Mouse (Mus musculus): Measurements from ENCODE around the gene Spag5.

The Spag5 gene

DNA sequence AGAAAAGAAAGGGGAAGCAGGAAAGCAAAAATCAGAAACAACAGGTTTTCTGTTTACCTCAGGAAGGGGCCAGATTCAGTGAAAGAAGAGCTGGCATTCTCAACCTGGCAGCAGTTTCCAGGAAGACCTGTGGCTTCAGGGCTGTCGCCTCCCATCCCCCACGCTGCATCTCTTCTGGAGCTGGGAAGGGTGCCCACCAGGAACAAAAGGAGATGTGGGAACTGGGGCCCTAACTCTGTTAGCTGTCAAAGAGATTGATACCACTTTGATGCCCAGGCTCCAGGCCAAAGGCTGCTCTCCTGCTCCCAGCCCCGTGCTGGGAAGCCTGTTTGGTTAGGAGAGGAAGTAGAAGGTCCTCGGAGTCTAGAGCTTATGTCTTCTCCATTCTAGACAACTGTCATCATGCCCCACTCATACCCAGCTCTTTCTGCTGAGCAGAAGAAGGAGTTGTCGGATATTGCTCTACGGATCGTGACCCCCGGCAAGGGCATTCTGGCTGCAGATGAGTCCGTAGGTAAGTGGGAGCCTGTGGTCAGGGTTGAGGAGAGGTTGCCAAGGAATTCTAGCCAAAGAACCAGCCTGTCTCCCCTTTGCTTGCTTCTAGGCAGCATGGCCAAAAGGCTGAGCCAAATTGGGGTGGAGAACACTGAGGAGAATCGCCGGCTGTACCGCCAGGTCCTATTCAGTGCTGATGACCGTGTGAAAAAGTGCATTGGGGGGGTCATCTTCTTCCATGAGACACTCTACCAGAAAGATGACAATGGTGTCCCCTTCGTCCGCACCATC is 22.9 kb downstream of the Spag5 start:
- peak; percentile 43 for DNase-seq

GRCm38 (mm10) chr11:78324965-78325364 is 23.6 kb downstream of the Spag5 start:
- DNase-seq, result no peak

DNA sequence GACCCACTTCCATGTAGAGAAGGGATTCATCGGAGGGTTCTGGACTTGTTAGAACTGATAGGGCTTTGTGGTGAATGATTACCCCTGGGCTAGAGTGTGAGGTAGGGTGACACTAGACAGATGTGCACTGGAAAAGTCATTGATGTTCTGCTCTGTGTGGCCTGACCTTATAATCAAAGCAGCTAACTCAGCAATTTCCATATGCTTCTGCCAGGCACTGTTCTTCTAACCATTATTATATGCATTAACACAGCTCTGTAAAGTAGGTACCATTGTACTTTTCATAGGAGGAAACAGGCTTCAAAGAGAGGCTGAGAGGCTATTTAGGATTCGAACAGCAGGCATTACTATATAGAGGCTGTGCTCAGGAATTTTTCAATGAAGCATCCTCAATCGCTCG is 25.9 kb downstream of the Spag5 start:
- no peak for DNase-seq

DNA sequence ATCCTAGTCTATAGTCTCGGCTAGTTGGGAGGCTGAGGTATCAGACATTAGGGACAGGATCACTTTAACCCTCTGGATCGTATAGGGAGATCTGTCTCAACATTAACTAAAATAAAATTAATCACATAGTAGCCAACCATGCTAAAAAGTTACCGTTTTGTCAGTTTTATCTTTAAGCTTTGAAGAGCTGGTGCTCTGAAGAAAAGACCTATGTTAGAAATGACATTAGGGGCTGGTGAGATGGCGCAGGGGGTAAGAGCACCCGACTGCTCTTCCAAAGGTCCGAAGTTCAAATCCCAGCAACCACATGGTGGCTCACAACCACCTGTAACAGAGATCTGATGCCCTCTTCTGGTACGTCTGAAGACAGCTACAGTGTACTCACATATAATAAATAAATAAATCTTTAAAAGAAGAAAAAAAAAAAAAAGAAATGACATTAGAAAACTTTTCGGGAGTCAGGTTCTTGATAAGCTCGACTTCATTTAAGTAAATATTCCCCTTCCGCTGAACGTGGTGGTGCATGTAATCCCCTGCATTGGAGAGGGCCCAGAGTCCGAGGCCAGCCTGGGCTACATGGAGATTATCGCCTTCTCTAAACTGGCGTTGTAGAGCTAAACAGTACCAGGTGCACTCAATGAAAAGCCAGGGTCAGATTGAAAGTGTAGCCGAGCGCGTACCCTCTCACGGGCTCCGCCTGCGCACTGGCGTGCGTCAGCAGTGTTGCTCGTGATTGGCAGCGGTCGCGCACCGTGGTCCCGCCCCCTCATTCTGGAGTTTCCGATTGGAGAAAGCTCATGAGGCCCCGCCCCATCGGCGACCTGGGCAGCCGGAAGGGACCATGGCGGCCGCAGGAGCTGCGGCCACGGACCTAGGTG is 26.5 kb downstream of the Spag5 start, which contains the start of gene Pigs:
Pigs (plus strand) TSS at position 782 of the 878 bp plus-strand sequence.
- DNase-seq, result peak; percentile 96

- DNase-seq, result no peak
Observed at GRCm38 (mm10) chr11:78328512-78329056, 27.3 kb downstream of the Spag5 start.

DNA sequence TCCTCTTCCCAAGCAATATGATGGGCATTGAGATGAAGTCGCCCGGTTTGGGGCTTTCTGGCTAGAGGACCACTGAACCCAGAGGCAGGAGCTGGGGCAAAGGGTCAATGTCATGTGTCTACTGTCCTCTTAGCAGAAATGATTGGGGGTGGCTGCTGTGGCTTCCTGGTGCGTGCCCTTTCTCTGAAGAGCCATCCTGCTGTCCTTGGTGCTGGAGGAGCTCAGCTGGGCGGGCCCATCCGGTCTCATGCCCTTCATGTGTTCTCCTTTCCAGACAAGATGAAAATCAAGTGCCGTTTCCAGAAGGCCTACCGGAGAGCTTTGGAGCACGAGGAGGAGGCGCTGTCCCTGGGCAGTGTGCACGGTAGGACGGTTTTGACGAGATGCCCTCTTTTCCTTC is 31.3 kb downstream of the Spag5 start:
- DNase-seq, result no peak

- no peak for DNase-seq
Observed at GRCm38 (mm10) chr11:78333992-78334391, 32.7 kb downstream of the Spag5 start.

DNA sequence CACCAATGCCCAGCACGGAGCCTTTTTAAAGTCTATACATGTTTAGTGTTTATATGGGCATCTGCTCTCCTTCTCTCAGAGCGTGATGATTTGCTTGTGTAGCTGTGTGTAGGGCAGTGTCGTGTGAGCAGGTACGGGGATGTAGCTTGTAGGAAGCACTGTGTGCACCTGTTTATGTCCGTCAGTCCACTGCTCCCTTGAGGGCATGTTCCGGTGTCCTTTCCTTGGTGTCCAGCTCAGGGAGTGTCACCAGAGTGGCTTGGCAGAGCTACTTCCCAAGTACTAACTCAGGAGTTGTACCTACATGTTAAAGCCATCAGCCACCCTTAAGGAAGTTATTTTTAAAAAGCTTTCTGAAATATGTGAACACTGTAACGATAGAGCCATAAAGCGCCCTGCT is 35.7 kb downstream of the Spag5 start:
- no peak for DNase-seq

GRCm38 (mm10) chr11:78341702-78342101 is 40.4 kb downstream of the Spag5 start:
- DNase-seq, result no peak

- DNase-seq, result peak; percentile 54
Observed at GRCm38 (mm10) chr11:78343381-78344327, 42.3 kb downstream of the Spag5 start, which contains the start of gene Unc119. Gene Unc119, plus strand, starts transcription at chr11:78343482.

DNA sequence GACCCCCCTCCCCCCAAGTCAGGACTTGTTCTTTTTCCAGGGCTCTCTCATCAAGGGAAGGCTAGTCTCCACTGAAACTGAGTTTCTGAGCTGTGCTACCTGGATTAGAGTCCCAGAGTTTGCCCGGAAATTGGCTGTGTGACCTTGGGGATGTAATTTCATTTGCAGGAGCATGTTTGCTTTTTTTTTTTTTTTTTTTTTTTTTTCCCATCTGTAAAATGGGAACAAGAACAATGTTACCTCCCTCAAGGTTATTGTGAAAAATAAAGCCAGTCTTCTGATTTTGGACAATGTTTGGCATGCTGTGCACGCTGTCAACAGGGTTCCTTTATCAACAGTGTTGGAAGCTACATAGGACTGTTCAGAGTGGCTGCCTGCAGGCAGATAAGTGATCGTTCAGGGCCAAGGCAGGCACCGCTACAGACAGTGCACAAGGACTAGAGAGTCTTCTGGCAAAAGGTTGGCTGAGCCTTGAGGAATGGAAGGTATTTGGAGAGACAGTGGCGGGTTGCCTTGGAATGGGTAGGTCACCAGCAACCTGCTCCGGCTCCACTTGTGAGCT is 43.1 kb downstream of the Spag5 start:
- DNase-seq, result no peak

GRCm38 (mm10) chr11:78344890-78345715 is 43.8 kb downstream of the Spag5 start:
- DNase-seq, result no peak

DNA sequence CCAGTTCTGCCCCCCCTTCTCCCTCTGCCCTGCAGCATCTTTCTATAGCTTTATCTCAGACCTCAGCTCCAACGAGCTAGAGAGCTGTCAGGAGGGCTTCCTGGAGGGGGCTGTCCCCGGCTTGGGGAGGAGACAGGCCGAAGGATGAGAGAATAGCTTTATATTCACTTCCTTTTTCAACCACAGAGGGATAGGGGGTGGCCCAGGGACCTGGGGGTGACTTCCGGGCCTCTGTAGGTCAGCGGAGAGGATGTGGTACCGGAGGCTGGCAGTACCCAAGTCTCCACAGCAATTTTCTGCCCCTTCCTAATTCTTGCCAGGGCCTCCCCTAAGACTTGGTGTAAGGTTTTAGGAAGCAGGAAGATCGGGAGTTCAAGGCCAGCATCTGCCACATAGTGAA is 44.5 kb downstream of the Spag5 start:
- DNase-seq, result no peak

- no peak for DNase-seq
Observed at GRCm38 (mm10) chr11:78346326-78347069, 45.2 kb downstream of the Spag5 start.

- peak; percentile 54 for DNase-seq
Observed at GRCm38 (mm10) chr11:78347070-78347754, 45.9 kb downstream of the Spag5 start.

- DNase-seq, result no peak
Observed at GRCm38 (mm10) chr11:78347908-78348307, 46.6 kb downstream of the Spag5 start.

- no peak for DNase-seq
Observed at GRCm38 (mm10) chr11:78348474-78348873, 47.1 kb downstream of the Spag5 start.

GRCm38 (mm10) chr11:78349441-78350358 is 48.4 kb downstream of the Spag5 start:
- DNase-seq, result no peak

DNA sequence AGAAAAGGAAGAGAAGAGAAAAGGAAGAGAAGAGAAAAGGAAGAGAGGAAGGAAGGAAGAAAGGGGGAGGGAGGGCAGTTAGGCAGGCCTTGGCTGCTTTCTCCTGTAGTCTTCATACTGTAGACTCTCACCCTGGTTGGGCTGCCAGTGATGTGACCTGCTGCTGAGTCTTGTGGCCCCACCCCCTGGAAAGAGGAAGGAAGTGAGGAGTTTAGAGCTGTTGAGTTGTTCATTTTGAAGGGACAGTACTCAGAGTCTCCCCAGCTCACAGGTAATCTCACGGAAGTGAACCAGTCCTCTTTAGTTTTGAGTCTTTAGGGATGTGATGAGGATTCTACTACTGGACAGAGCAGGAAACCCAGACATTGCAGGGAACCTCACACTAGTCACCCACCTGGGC is 51.8 kb downstream of the Spag5 start:
- no peak for DNase-seq

All from layer of hippocampus, adult 9-11 months (tissue).